Mouse (Mus musculus) ES-E14 (cell line): ENCODE results near the gene Ptdss2.

ENCODE experiments used
- CHD2 ChIP-seq: IDR thresholded peaks from 2 replicates; pipeline ENCODE4 v1.6.1; 2014; ENCODE audit warnings: mild to moderate bottlenecking, low read depth, low read length, inconsistent platforms
- HCFC1 ChIP-seq: IDR thresholded peaks from 2 replicates; pipeline ENCODE4 v1.6.1; 2012; ENCODE audit warnings: low read length, inconsistent platforms, borderline replicate concordance; ENCODE audit not compliant: insufficient read depth
- MAFK ChIP-seq: IDR thresholded peaks from 2 replicates; pipeline ENCODE4 v1.6.1; 2014; ENCODE audit warnings: mild to moderate bottlenecking, low read depth, low read length, inconsistent platforms; ENCODE audit not compliant: insufficient read depth
- ZC3H11A ChIP-seq: IDR thresholded peaks from 2 replicates; pipeline ENCODE4 v1.6.1; 2012; ENCODE audit warnings: low read depth, mild to moderate bottlenecking, inconsistent platforms, low read length, borderline replicate concordance
- ZNF384 ChIP-seq: IDR thresholded peaks from 2 replicates; pipeline ENCODE4 v1.6.1; 2012; ENCODE audit warnings: low read depth, low read length, inconsistent platforms

DNA sequence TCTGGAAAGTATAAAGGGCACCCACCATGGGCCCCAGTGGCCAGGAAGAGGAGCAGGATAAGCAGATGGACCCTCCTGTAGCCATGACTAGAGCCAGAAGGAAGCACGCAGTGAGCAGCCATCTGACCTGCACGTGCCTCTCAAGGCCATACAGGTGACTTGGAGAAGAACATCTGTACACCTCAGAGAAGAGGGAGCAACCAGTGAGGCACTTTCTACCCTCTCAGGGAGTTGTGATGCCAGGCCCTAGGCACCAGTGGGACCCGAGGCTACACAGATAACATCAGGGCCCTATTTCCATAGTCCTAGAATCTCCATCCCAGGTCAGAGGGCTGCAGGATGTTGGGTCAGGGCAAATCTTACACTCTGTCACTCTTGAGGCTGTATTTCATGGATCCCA lies 68.0 kb downstream of the Ptdss2 start:
- TF ChIP-seq ZNF384 (no peak), MAFK (no peak), HCFC1 (no peak), ZC3H11A (no peak), CHD2 (no peak)
